ENCODE assay signal across 35 mouse cellular contexts in the genomic region with DNA sequence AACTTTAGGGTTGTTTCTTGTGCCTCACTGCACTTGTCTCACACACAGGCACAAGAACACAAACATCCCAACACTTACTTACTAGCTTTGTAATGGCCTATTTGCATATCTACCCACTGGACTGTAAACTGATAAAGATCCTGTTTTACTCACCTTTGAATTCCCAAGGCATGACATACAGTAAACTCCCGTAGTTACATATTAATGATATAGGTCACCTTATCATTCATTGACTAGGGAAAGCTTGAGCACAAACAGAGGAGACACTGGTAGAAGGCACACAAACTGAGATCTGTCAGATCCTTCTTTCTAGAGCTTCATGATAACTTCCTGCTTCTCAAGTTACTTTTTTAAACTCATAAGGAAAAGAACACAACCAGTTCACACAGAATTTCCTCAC. TPM values are rescaled to one million over a fixed set of nuclear protein-coding genes. Genes with fewer than 3 reads are reported as not detected.
DNase-seq lines count a peak whose midpoint lies in the region; ATAC-seq and TF ChIP-seq lines count a peak whose summit lies in the region.
"Had no signal": no experiment of that assay in that cellular context is flagged by ENCODE, and none has a peak within 500 bp of the region (broad histone marks: within the 10 kb centered on the region; RNA-seq: fewer than 3 reads in every experiment).

No protein-coding gene starts in this region.

- H3K4me1 ChIP-seq in liver, embryonic 14.5 days (replicated peaks; ENCODE audit: control insufficient read depth in 2 of 2, insufficient read depth in 2 of 2, low read length in 1 of 2), result peaks cover 20 to 25% of the 10 kb centered on the region in 2 experiments

- DNase-seq in heart, adult 11 months, result peak; percentile 31
- DNase-seq in heart, postnatal 36 days, result no peak
- no peak for DNase-seq in liver, embryonic 14.5 days (ENCODE audit: low read depth in 3 of 3, low spot score in 3 of 3)
- no peak for DNase-seq in liver
- DNase-seq in large intestine, adult 2 months (ENCODE audit: low read depth, low spot score), result peak; percentile 70
- no peak for DNase-seq in thymus, postnatal 0 days (ENCODE audit: low spot score)
- no peak for DNase-seq in layer of hippocampus, adult 9-11 months
- no peak for DNase-seq in urinary bladder, adult 18-20 months (ENCODE audit: low spot score in 2 of 2)
- DNase-seq: adrenal gland, postnatal 10 days; cerebellum, adult 8-10 months; cerebellum, postnatal 36 days; gastrocnemius, postnatal 25 days; heart, adult 18-20 months; heart, postnatal 4 days; kidney, adult 9 months; kidney, postnatal 36 days; layer of hippocampus, postnatal 36 days; lung, postnatal 36 days; right cerebral cortex, postnatal 25 days; spleen, adult 18-20 months; thymus, adult 2 months had no signal

- H3K4me2 ChIP-seq in liver, embryonic 14.5 days (ENCODE audit: low read depth), result peak overlapping the region; percentile 33
- H3K4me2 ChIP-seq: forebrain, embryonic 13.5 days; heart, embryonic 11.5 days; hindbrain, embryonic 14.5 days; limb, embryonic 15.5 days; midbrain, embryonic 11.5 days had no signal

- no peak for ATAC-seq in liver, embryonic 14.5 days (ENCODE audit: insufficient read depth)
- ATAC-seq: forebrain, embryonic 13.5 days; midbrain, embryonic 16.5 days; Patski had no signal

- WGBS in liver, embryonic 14.5 days (ENCODE audit: insufficient replicate concordance), result 52% methylated on average over 1 of the region's 1 CpGs
- 42% methylated on average over 1 of the region's 1 CpGs for WGBS in large intestine, adult 2 months

- TF ChIP-seq EP300 in liver, embryonic 14.5 days (IDR thresholded peaks at IDR 0.05; ENCODE audit: low read depth), result no peak

- no peaks in the 10 kb centered on the region for H3K9me3 ChIP-seq in liver, embryonic 14.5 days (ENCODE audit: control insufficient read depth, low read length)
- H3K9me3 ChIP-seq: forebrain, embryonic 13.5 days; G1E; limb, embryonic 10.5 days; limb, embryonic 15.5 days had no signal

- H3K27me3 ChIP-seq in liver, embryonic 14.5 days (ENCODE audit: control insufficient read depth, insufficient read depth, low read length), result no peaks in the 10 kb centered on the region
- H3K27me3 ChIP-seq: forebrain, embryonic 13.5 days; limb, embryonic 15.5 days; Patski had no signal

- no peak overlapping the region; the same call in 1 of the 2 replicates for H3K9ac ChIP-seq in liver, embryonic 14.5 days (replicated peaks)
- H3K9ac ChIP-seq: forebrain, embryonic 13.5 days; hindbrain, embryonic 14.5 days; limb, embryonic 15.5 days had no signal

- no peak overlapping the region for H3K27ac ChIP-seq in liver, embryonic 14.5 days
- H3K27ac ChIP-seq: forebrain, embryonic 13.5 days; hindbrain, embryonic 14.5 days; limb, embryonic 10.5 days; limb, embryonic 15.5 days had no signal

- no peak overlapping the region for H3K4me3 ChIP-seq in liver, embryonic 14.5 days (ENCODE audit: insufficient read depth in 1 of 2, low read depth in 2 of 2, low read length in 2 of 2)
- H3K4me3 ChIP-seq: forebrain, embryonic 13.5 days; limb, embryonic 10.5 days; limb, embryonic 15.5 days had no signal

- intact Hi-C loops in heart, postnatal 36 days (cut with DNase I), result no loop called here

- no peaks in the 10 kb centered on the region; the same call in none of the 2 replicates for H3K36me3 ChIP-seq in liver, embryonic 14.5 days (replicated peaks; ENCODE audit: control insufficient read depth, insufficient read depth, low read depth)

- no peak for TF ChIP-seq CTCF in liver, embryonic 14.5 days (IDR thresholded peaks at IDR 0.05; ENCODE audit: low read depth)

RNA-seq across cellular contexts. Expression of a gene that starts 3.1 kb away (rescaled TPM):
- total RNA-seq in heart, postnatal 36 days (2021), result 10 to 100 TPM; 20.3 to 26.3 TPM
- 10.9 and 16.9 TPM in 2 replicates for polyA plus RNA-seq in liver, embryonic 14.5 days (2012; rRNA removed)
- 10.0 and 10.5 TPM in 2 replicates for polyA plus RNA-seq in liver, embryonic 14.5 days (2014; fragmentation: Nextera tagmentation; extraction: Ambion mirVana)
- 39.9 and 70.6 TPM in 2 replicates for polyA plus RNA-seq in large intestine, adult 2 months (2012; rRNA removed)
- polyA plus RNA-seq in thymus, postnatal 0 days (2015; fragmentation: Nextera tagmentation; extraction: Ambion mirVana), result 18.6 and 19.2 TPM in 2 replicates

RNA-seq across cellular contexts. Expression of a gene that starts 3.1 kb away (rescaled TPM):
- 1 to 10 TPM; 5.6 to 8.2 TPM for total RNA-seq in heart, postnatal 36 days (2021)
- 14.7 and 16.0 TPM in 2 replicates for polyA plus RNA-seq in liver, embryonic 14.5 days (2012; rRNA removed)
- 5.4 and 6.3 TPM in 2 replicates for polyA plus RNA-seq in liver, embryonic 14.5 days (2014; fragmentation: Nextera tagmentation; extraction: Ambion mirVana)
- polyA plus RNA-seq in large intestine, adult 2 months (2012; rRNA removed), result 14.3 and 14.4 TPM in 2 replicates
- 21.1 and 25.4 TPM in 2 replicates for polyA plus RNA-seq in thymus, postnatal 0 days (2015; fragmentation: Nextera tagmentation; extraction: Ambion mirVana)

RNA-seq across cellular contexts. Expression of a gene that starts 3.3 kb away (rescaled TPM):
- total RNA-seq in heart, postnatal 36 days (2021), result under 1 TPM; 0.27 to 0.94 TPM
- polyA plus RNA-seq in liver, embryonic 14.5 days (2012; rRNA removed), result 1.1 and 1.5 TPM in 2 replicates
- polyA plus RNA-seq in liver, embryonic 14.5 days (2014; fragmentation: Nextera tagmentation; extraction: Ambion mirVana), result 0.20 and 0.36 TPM in 2 replicates
- polyA plus RNA-seq in large intestine, adult 2 months (2012; rRNA removed), result 1.5 and 2.2 TPM in 2 replicates
- polyA plus RNA-seq in thymus, postnatal 0 days (2015; fragmentation: Nextera tagmentation; extraction: Ambion mirVana), result 0.74 and 0.96 TPM in 2 replicates

RNA-seq across cellular contexts. Expression of a gene that starts 20.7 kb away (rescaled TPM):
- under 1 TPM; 0.28 to 0.70 TPM for total RNA-seq in heart, postnatal 36 days (2021)
- 0.12 TPM in 1 of 2 replicates, not detected in the other for polyA plus RNA-seq in liver, embryonic 14.5 days (2012; rRNA removed)
- not detected in 2 replicates for polyA plus RNA-seq in liver, embryonic 14.5 days (2014; fragmentation: Nextera tagmentation; extraction: Ambion mirVana)
- not detected in 2 replicates for polyA plus RNA-seq in large intestine, adult 2 months (2012; rRNA removed)
- polyA plus RNA-seq in thymus, postnatal 0 days (2015; fragmentation: Nextera tagmentation; extraction: Ambion mirVana), result not detected in 2 replicates
- polyA plus RNA-seq: embryonic facial prominence, embryonic 11.5 days; forebrain, embryonic 13.5 days; G1E; heart, embryonic 11.5 days; hindbrain, embryonic 14.5 days; limb, embryonic 10.5 days; limb, embryonic 15.5 days; midbrain, embryonic 11.5 days; midbrain, embryonic 16.5 days; neural tube, embryonic 11.5 days; Patski had no signal

RNA-seq across cellular contexts. Expression of a gene that starts 39.3 kb away (rescaled TPM):
- total RNA-seq in heart, postnatal 36 days (2021), result 100 to 1,000 TPM; 282 to 343 TPM
- polyA plus RNA-seq in liver, embryonic 14.5 days (2012; rRNA removed), result 0.04 TPM in 1 of 2 replicates, not detected in the other
- not detected in 2 replicates for polyA plus RNA-seq in liver, embryonic 14.5 days (2014; fragmentation: Nextera tagmentation; extraction: Ambion mirVana)
- 0.09 TPM in 1 of 2 replicates, not detected in the other for polyA plus RNA-seq in large intestine, adult 2 months (2012; rRNA removed)
- 23.4 and 24.1 TPM in 2 replicates for polyA plus RNA-seq in thymus, postnatal 0 days (2015; fragmentation: Nextera tagmentation; extraction: Ambion mirVana)
- total RNA-seq: layer of hippocampus, adult 8-10 months; layer of hippocampus, postnatal 36 days; megakaryocyte, adult 5-6 weeks; neutrophil, adult 5-6 weeks had no signal
- polyA plus RNA-seq: G1E, Patski had no signal

Comparison
In these comparisons a context has a peak if more than half of its experiments do, and no peak if none do; other contexts are left out.
1. DNase-seq: peak in heart, adult 11 months (single experiment) and large intestine, adult 2 months (single experiment); none in heart, postnatal 36 days (0 of 2), liver, embryonic 14.5 days (0 of 3), liver (single experiment), thymus, postnatal 0 days (single experiment), layer of hippocampus, adult 9-11 months (single experiment) and urinary bladder, adult 18-20 months (0 of 2).